Mouse (Mus musculus): ENCODE measurements around the gene Snap23. TPM values are rescaled to one million over a fixed set of nuclear protein-coding genes. Genes with fewer than 3 reads are reported as not detected.

The Snap23 gene
- polyA plus RNA-seq, 1 experiment, result 19.3 TPM

GRCm38 (mm10) chr2:120575978-120576377, 8.5 kb downstream of the Snap23 start:
- Histone ChIP-seq H3K4me3 (ENCODE audit: insufficient read depth, low read length) (no peak overlapping the region), H3K27ac (ENCODE audit: insufficient read depth, low read length) (no peak overlapping the region), H3K4me1 (ENCODE audit: control insufficient read depth, insufficient read depth, low read length) (no peaks in the 10 kb centered on the region; the same call in 1 of the 2 replicates)
- TF ChIP-seq POLR2A (IDR thresholded peaks at IDR 0.05; ENCODE audit: extremely low read depth, insufficient read depth, low read length) (no peak), CTCF (IDR thresholded peaks at IDR 0.05; ENCODE audit: extremely low read depth, insufficient read depth, low read length) (no peak)

GRCm38 (mm10) chr2:120577799-120578198, 10.3 kb downstream of the Snap23 start:
- no peak overlapping the region; the same call in 1 of the 2 replicates for H3K27ac ChIP-seq (ENCODE audit: insufficient read depth, low read length)
- H3K4me1 ChIP-seq (ENCODE audit: control insufficient read depth, insufficient read depth, low read length), result no peaks in the 10 kb centered on the region; the same call in 1 of the 2 replicates
- no peak overlapping the region for H3K4me3 ChIP-seq (ENCODE audit: insufficient read depth, low read length)
- TF ChIP-seq POLR2A (IDR thresholded peaks at IDR 0.05; ENCODE audit: extremely low read depth, insufficient read depth, low read length) (no peak), CTCF (IDR thresholded peaks at IDR 0.05; ENCODE audit: extremely low read depth, insufficient read depth, low read length) (no peak)

- no peaks in the 10 kb centered on the region; the same call in 1 of the 2 replicates for H3K4me1 ChIP-seq (ENCODE audit: control insufficient read depth, insufficient read depth, low read length)
- no peak overlapping the region for H3K27ac ChIP-seq (ENCODE audit: insufficient read depth, low read length)
- TF ChIP-seq CTCF (IDR thresholded peaks at IDR 0.05; ENCODE audit: extremely low read depth, insufficient read depth, low read length), result no peak
- no peak for TF ChIP-seq POLR2A (IDR thresholded peaks at IDR 0.05; ENCODE audit: extremely low read depth, insufficient read depth, low read length)
- H3K4me3 ChIP-seq (ENCODE audit: insufficient read depth, low read length), result no peak overlapping the region
These were observed 10.8 kb downstream of the Snap23 start for GRCm38 (mm10) chr2:120578286-120578685.

DNA sequence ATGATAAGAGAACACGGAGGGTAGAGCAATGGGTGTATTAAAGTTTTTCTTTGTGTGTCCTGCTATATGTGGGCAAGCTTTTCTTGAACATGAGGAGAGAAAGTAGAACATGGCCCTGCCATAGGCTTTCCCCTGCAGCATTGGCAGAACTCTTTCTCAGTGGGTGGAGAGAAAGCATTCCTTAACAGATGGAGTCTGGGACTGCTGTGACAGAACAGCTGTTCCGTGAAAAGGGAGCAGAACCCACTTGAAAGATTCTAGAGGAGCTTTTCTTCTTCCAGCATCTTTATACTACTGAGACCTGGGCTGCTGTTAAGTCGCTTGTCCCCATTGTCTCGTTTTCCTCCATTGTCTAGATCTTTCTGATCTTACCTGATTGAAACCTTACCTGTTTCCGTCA, 22.3 kb downstream of the Snap23 start:
- TF ChIP-seq POLR2A (IDR thresholded peaks at IDR 0.05; ENCODE audit: extremely low read depth, insufficient read depth, low read length) (no peak), CTCF (IDR thresholded peaks at IDR 0.05; ENCODE audit: extremely low read depth, insufficient read depth, low read length) (no peak)
- peaks cover 6% of the 10 kb centered on the region for H3K4me1 ChIP-seq (ENCODE audit: control insufficient read depth, insufficient read depth, low read length)
- no peak overlapping the region for H3K4me3 ChIP-seq (ENCODE audit: insufficient read depth, low read length)
- H3K27ac ChIP-seq (ENCODE audit: insufficient read depth, low read length), result 0 out of 2 replicates have a peak overlapping the region, but pooled peaks have one; percentile 28

DNA sequence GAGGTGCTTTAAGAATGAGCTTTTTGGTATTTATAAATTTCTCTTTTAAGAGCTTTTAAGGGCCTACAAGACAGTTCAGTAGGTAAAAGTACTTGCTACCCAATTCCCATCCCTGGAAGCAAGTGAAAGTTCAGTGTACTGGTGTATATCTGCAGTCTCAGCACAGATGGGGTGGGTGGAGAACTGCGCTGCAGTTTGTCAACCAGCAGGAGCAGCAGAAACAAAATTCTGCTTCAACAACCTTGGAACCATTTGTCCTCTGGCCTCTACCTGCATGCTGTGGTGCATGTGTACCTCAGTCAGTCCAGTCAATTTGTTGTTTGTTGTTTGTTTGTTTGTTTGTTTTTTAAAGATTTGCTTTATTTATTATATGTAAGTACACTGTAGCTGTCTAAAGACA, 24.8 kb downstream of the Snap23 start:
- TF ChIP-seq CTCF (IDR thresholded peaks at IDR 0.05; ENCODE audit: extremely low read depth, insufficient read depth, low read length), result no peak
- no peak for TF ChIP-seq POLR2A (IDR thresholded peaks at IDR 0.05; ENCODE audit: extremely low read depth, insufficient read depth, low read length)
- H3K4me1 ChIP-seq (ENCODE audit: control insufficient read depth, insufficient read depth, low read length), result peaks cover 6% of the 10 kb centered on the region
- no peak overlapping the region for H3K27ac ChIP-seq (ENCODE audit: insufficient read depth, low read length)
- no peak overlapping the region for H3K4me3 ChIP-seq (ENCODE audit: insufficient read depth, low read length)

DNA sequence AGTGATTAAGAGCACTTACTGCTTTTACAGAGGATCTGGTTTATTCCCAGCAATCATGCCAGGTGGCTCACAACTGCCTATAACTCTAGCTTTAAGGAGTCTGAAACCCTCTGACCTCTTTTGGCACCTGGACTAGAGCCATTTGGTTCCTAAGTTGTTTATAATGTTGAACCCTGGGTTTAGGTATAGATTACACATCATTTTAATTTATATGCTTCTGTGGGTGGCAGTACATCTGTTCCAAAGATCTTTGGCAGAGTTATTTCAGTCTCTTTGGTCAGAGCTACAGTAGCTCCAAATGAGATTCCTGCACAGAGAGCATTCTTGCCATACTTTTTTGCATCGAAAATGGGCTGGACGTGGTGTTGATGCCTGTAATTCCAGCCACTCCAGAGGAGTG, 30.3 kb downstream of the Snap23 start:
- Histone ChIP-seq H3K4me1 (ENCODE audit: control insufficient read depth, insufficient read depth, low read length) (peaks cover 4% of the 10 kb centered on the region), H3K27ac (ENCODE audit: insufficient read depth, low read length) (0 out of 2 replicates have a peak overlapping the region, but pooled peaks have one; percentile 35), H3K4me3 (ENCODE audit: insufficient read depth, low read length) (no peak overlapping the region)
- no peak for TF ChIP-seq CTCF (IDR thresholded peaks at IDR 0.05; ENCODE audit: extremely low read depth, insufficient read depth, low read length)
- no peak for TF ChIP-seq POLR2A (IDR thresholded peaks at IDR 0.05; ENCODE audit: extremely low read depth, insufficient read depth, low read length)

GRCm38 (mm10) chr2:120599506-120599905, 32.0 kb downstream of the Snap23 start:
- Histone ChIP-seq H3K27ac (ENCODE audit: insufficient read depth, low read length) (no peak overlapping the region), H3K4me3 (ENCODE audit: insufficient read depth, low read length) (no peak overlapping the region), H3K4me1 (ENCODE audit: control insufficient read depth, insufficient read depth, low read length) (peaks cover 4% of the 10 kb centered on the region)
- no peak for TF ChIP-seq POLR2A (IDR thresholded peaks at IDR 0.05; ENCODE audit: extremely low read depth, insufficient read depth, low read length)
- TF ChIP-seq CTCF (IDR thresholded peaks at IDR 0.05; ENCODE audit: extremely low read depth, insufficient read depth, low read length), result no peak

- Histone ChIP-seq H3K27ac (ENCODE audit: insufficient read depth, low read length) (no peak overlapping the region), H3K4me3 (ENCODE audit: insufficient read depth, low read length) (0 out of 2 replicates have a peak overlapping the region, but pooled peaks have one; percentile 2)
These were observed 38.7 kb downstream of the Snap23 start for GRCm38 (mm10) chr2:120606021-120606690.

GRCm38 (mm10) chr2:120608830-120609723, 41.6 kb downstream of the Snap23 start, which contains the start of the genes Haus2 and Lrrc57:
TSS of gene Haus2 (plus strand) at chr2:120609383.
TSS of gene Lrrc57 (minus strand) at chr2:120609520.
- peaks cover 7% of the 10 kb centered on the region; the same call in 1 of the 2 replicates for H3K4me1 ChIP-seq (ENCODE audit: control insufficient read depth, insufficient read depth, low read length)
- peak within 1 kb of the TSS; percentile 99 for H3K4me3 ChIP-seq (ENCODE audit: insufficient read depth, low read length)
- TF ChIP-seq CTCF (IDR thresholded peaks at IDR 0.05; ENCODE audit: extremely low read depth, insufficient read depth, low read length), result no peak
- TF ChIP-seq POLR2A (IDR thresholded peaks at IDR 0.05; ENCODE audit: extremely low read depth, insufficient read depth, low read length), result peak; percentile 88

More at GRCm38 (mm10) chr2:120606021-120606690, 38.7 kb downstream of the Snap23 start:
- no peak for TF ChIP-seq POLR2A (IDR thresholded peaks at IDR 0.05; ENCODE audit: extremely low read depth, insufficient read depth, low read length)
- peak; percentile 45 for TF ChIP-seq CTCF (IDR thresholded peaks at IDR 0.05; ENCODE audit: extremely low read depth, insufficient read depth, low read length)
- peaks cover 7% of the 10 kb centered on the region; the same call in 1 of the 2 replicates for H3K4me1 ChIP-seq (ENCODE audit: control insufficient read depth, insufficient read depth, low read length)

More at GRCm38 (mm10) chr2:120608830-120609723, 41.6 kb downstream of the Snap23 start, which contains the start of the genes Haus2 and Lrrc57:
- peak within 1 kb of the TSS; percentile 87 for H3K27ac ChIP-seq (ENCODE audit: insufficient read depth, low read length)

All from cortical plate, adult 2 months (tissue).